Mouse (Mus musculus) myocyte (in vitro differentiated cells): ENCODE results near the gene Ube2t.

Source experiments
- CEBPB ChIP-seq: IDR thresholded peaks from 2 replicates; pipeline ENCODE4 v1.6.1; 2011; ENCODE audit warnings: mild to moderate bottlenecking, moderate library complexity; ENCODE audit not compliant: poor library complexity, insufficient read depth, severe bottlenecking
- MAX ChIP-seq: IDR thresholded peaks from one replicate; pipeline ENCODE4 v1.6.1; 2011; ENCODE audit warnings: low read depth, mild to moderate bottlenecking, control low read depth
- POLR2A ChIP-seq: IDR thresholded peaks from one replicate; pipeline ENCODE4 v1.6.1; 2011; ENCODE audit warnings: low read depth, mild to moderate bottlenecking, control low read depth, moderate library complexity; ENCODE audit not compliant: insufficient read length
- POLR2AphosphoS2 ChIP-seq: IDR thresholded peaks from one replicate; pipeline ENCODE4 v1.6.1; 2011; ENCODE audit warnings: low read depth, control low read depth; ENCODE audit not compliant: insufficient read length

GRCm38 (mm10) chr1:134994739-134995138 lies 32.4 kb downstream of the Ube2t start:
- TF ChIP-seq CEBPB (no peak), POLR2A (no peak), POLR2AphosphoS2 (no peak), MAX (no peak)
